Mouse (Mus musculus): ENCODE measurements at regions not wholly inside any gene's neighbourhood (a gene's known extent, or its start where the extent isn't known, plus 50 kb on each side); places are given as distances from the start of the nearest gene placed in this dataset.

DNA sequence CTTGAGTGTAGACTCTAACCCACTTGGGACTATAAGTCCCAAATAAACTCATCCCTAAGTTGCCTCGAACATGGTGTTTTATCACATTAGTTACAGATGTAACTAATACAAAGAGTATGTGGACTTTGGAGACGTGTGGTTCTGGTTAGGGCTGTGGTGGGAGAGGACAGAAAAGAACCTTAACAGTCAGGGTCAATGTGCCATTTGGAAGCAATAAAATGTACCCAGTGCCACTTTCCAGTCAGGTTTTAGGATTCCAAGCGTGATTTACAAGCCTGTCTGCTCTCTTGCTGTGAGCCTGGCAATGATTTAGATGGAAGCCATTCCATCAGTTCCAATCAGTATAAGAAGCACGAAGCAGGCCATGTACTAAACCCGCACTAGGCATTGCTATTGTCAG lies 65.2 kb upstream of the D16Ertd472e start:
- H3K36me3 ChIP-seq (ENCODE audit: control insufficient read depth, insufficient read depth, low read length), result no peaks in the 10 kb centered on the region
- no peak overlapping the region for H3K4me3 ChIP-seq (ENCODE audit: low read depth, low read length)
- no peak overlapping the region for H3K4me2 ChIP-seq (ENCODE audit: low read depth, low read length)
- H3K27me3 ChIP-seq (replicated peaks; ENCODE audit: control insufficient read depth, insufficient read depth, low read length), result no peaks in the 10 kb centered on the region
- no peak for ATAC-seq (ENCODE audit: low read depth)
- H3K27ac ChIP-seq (replicated peaks; ENCODE audit: low read depth, low read length), result no peak overlapping the region
- no peaks in the 10 kb centered on the region for H3K9me3 ChIP-seq (ENCODE audit: control insufficient read depth, low read length)
- H3K9ac ChIP-seq (ENCODE audit: low read depth, low read length), result no peak overlapping the region
- no peaks in the 10 kb centered on the region for H3K4me1 ChIP-seq (ENCODE audit: control insufficient read depth, insufficient read depth, low read length)
- DNase-seq (ENCODE audit: low spot score), result peak; percentile 16
- WGBS, result 36% methylated on average over 5 of the region's 5 CpGs

DNA sequence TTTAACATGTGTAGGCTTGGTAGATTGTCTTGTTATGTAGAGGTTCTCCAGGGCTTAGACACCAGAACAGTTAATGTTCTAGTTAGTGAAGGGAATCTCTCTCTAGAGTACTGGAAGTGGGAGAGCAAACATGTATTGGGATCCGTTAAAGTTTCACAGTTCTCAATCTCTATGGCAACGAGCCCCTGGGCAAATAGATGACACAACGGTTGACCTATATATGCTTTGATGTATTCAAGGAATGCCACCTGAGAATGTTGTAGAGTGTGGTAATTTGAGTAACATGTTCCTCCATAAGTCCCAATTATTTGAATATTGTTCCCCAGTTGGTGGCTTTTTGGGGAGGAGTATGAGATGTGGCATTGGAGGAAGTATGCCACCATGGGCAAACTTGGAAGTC lies 64.7 kb upstream of the D16Ertd472e start:
- Histone ChIP-seq H3K9ac (ENCODE audit: low read depth, low read length) (no peak overlapping the region), H3K27me3 (replicated peaks; ENCODE audit: control insufficient read depth, insufficient read depth, low read length) (no peaks in the 10 kb centered on the region), H3K4me2 (ENCODE audit: low read depth, low read length) (no peak overlapping the region), H3K36me3 (ENCODE audit: control insufficient read depth, insufficient read depth, low read length) (no peaks in the 10 kb centered on the region), H3K9me3 (ENCODE audit: control insufficient read depth, low read length) (no peaks in the 10 kb centered on the region), H3K27ac (replicated peaks; ENCODE audit: low read depth, low read length) (no peak overlapping the region), H3K4me3 (ENCODE audit: low read depth, low read length) (no peak overlapping the region), H3K4me1 (ENCODE audit: control insufficient read depth, insufficient read depth, low read length) (no peaks in the 10 kb centered on the region)
- ATAC-seq (ENCODE audit: low read depth), result no peak
- WGBS, result 52% methylated on average over 3 of the region's 3 CpGs
- no peak for DNase-seq (ENCODE audit: low spot score)

GRCm38 (mm10) chr16:78637452-78637851 lies 60.9 kb upstream of the D16Ertd472e start:
- Histone ChIP-seq H3K4me2 (ENCODE audit: low read depth, low read length) (no peak overlapping the region), H3K36me3 (ENCODE audit: control insufficient read depth, insufficient read depth, low read length) (no peaks in the 10 kb centered on the region), H3K27me3 (replicated peaks; ENCODE audit: control insufficient read depth, insufficient read depth, low read length) (no peaks in the 10 kb centered on the region), H3K4me1 (ENCODE audit: control insufficient read depth, insufficient read depth, low read length) (no peaks in the 10 kb centered on the region), H3K4me3 (ENCODE audit: low read depth, low read length) (no peak overlapping the region), H3K9me3 (ENCODE audit: control insufficient read depth, low read length) (no peaks in the 10 kb centered on the region), H3K27ac (replicated peaks; ENCODE audit: low read depth, low read length) (no peak overlapping the region), H3K9ac (ENCODE audit: low read depth, low read length) (no peak overlapping the region)
- WGBS, result 81% methylated on average over 6 of the region's 6 CpGs
- ATAC-seq (ENCODE audit: low read depth) (no peak), DNase-seq (ENCODE audit: low spot score) (no peak)

- peak; percentile 85 for DNase-seq (ENCODE audit: low spot score)
These were observed 60.5 kb upstream of the D16Ertd472e start for GRCm38 (mm10) chr16:78637015-78637414.

GRCm38 (mm10) chr16:78635774-78636173 lies 59.3 kb upstream of the D16Ertd472e start:
- ATAC-seq (ENCODE audit: low read depth) (no peak; the same call in 1 of the 2 replicates), DNase-seq (ENCODE audit: low spot score) (no peak)
- Histone ChIP-seq H3K27ac (replicated peaks; ENCODE audit: low read depth, low read length) (no peak overlapping the region), H3K4me1 (ENCODE audit: control insufficient read depth, insufficient read depth, low read length) (no peaks in the 10 kb centered on the region), H3K36me3 (ENCODE audit: control insufficient read depth, insufficient read depth, low read length) (no peaks in the 10 kb centered on the region), H3K4me2 (ENCODE audit: low read depth, low read length) (no peak overlapping the region), H3K9me3 (ENCODE audit: control insufficient read depth, low read length) (no peaks in the 10 kb centered on the region), H3K9ac (ENCODE audit: low read depth, low read length) (no peak overlapping the region), H3K4me3 (ENCODE audit: low read depth, low read length) (no peak overlapping the region), H3K27me3 (replicated peaks; ENCODE audit: control insufficient read depth, insufficient read depth, low read length) (no peaks in the 10 kb centered on the region)
- 75% methylated on average over 5 of the region's 5 CpGs for WGBS

More at GRCm38 (mm10) chr16:78637015-78637414, 60.5 kb upstream of the D16Ertd472e start:
- H3K4me3 ChIP-seq (ENCODE audit: low read depth, low read length), result no peak overlapping the region
- peak; percentile 38; the same call in 1 of the 2 replicates for ATAC-seq (ENCODE audit: low read depth)
- no peaks in the 10 kb centered on the region for H3K4me1 ChIP-seq (ENCODE audit: control insufficient read depth, insufficient read depth, low read length)
- no peak overlapping the region for H3K27ac ChIP-seq (replicated peaks; ENCODE audit: low read depth, low read length)
- H3K9ac ChIP-seq (ENCODE audit: low read depth, low read length), result no peak overlapping the region
- no peak overlapping the region for H3K4me2 ChIP-seq (ENCODE audit: low read depth, low read length)
- no peaks in the 10 kb centered on the region for H3K27me3 ChIP-seq (replicated peaks; ENCODE audit: control insufficient read depth, insufficient read depth, low read length)
- H3K36me3 ChIP-seq (ENCODE audit: control insufficient read depth, insufficient read depth, low read length), result no peaks in the 10 kb centered on the region
- H3K9me3 ChIP-seq (ENCODE audit: control insufficient read depth, low read length), result no peaks in the 10 kb centered on the region
- WGBS, result 33% methylated on average over 5 of the region's 5 CpGs

DNA sequence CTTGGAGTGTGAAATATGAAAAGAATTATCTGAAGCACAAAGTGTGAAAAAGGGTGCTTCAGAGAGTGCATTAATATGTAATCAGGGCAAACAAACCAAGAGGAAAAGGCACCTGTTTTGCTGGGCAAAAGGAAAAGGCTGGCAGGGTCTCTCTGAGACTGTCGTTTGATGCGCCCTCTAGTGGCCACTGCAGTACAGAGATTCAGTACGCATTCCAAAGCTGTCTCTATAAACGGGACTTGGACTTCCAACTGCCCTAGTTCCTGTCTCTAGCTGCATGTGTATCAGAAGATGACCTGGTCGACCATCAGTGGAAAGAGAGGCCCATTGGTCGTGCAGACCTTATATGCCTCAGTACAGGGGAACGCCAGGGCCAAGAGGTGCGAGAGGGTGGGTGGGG lies 58.7 kb upstream of the D16Ertd472e start:
- Histone ChIP-seq H3K4me2 (ENCODE audit: low read depth, low read length) (no peak overlapping the region), H3K27ac (replicated peaks; ENCODE audit: low read depth, low read length) (no peak overlapping the region), H3K9me3 (ENCODE audit: control insufficient read depth, low read length) (no peaks in the 10 kb centered on the region), H3K4me3 (ENCODE audit: low read depth, low read length) (no peak overlapping the region), H3K36me3 (ENCODE audit: control insufficient read depth, insufficient read depth, low read length) (no peaks in the 10 kb centered on the region), H3K27me3 (replicated peaks; ENCODE audit: control insufficient read depth, insufficient read depth, low read length) (no peaks in the 10 kb centered on the region), H3K4me1 (ENCODE audit: control insufficient read depth, insufficient read depth, low read length) (no peaks in the 10 kb centered on the region), H3K9ac (ENCODE audit: low read depth, low read length) (no peak overlapping the region)
- ATAC-seq (ENCODE audit: low read depth) (0 out of 2 replicates have a peak, but pooled peaks have one; percentile 37), DNase-seq (ENCODE audit: low spot score) (peak; percentile 76)
- 20% methylated on average over 8 of the region's 8 CpGs for WGBS

DNA sequence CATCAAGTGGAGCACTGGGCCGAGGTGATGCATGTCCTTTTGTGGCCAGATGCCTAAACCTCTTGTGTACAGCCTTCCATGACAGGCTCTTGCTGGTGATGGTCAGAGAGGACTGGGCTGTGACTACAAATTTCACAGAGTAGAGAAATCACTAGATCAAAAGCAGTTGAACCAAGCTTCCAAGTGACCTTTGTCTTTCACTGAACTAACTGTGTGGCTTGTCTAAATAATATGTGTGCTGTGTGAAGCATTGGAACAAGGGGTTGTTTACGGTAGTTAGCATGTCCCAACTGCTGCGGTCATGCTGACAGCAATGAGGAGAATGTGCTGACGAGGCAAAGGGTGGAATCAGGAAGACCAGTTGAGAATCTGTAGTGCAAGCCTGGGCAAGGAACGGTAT lies 55.3 kb upstream of the D16Ertd472e start:
- H3K27ac ChIP-seq (replicated peaks; ENCODE audit: low read depth, low read length), result no peak overlapping the region
- no peaks in the 10 kb centered on the region for H3K4me1 ChIP-seq (ENCODE audit: control insufficient read depth, insufficient read depth, low read length)
- 75% methylated on average over 5 of the region's 5 CpGs for WGBS
- no peak overlapping the region for H3K4me3 ChIP-seq (ENCODE audit: low read depth, low read length)
- DNase-seq (ENCODE audit: low spot score), result no peak
- no peak overlapping the region for H3K4me2 ChIP-seq (ENCODE audit: low read depth, low read length)
- H3K36me3 ChIP-seq (ENCODE audit: control insufficient read depth, insufficient read depth, low read length), result no peaks in the 10 kb centered on the region
- ATAC-seq (ENCODE audit: low read depth), result no peak
- H3K9me3 ChIP-seq (ENCODE audit: control insufficient read depth, low read length), result no peaks in the 10 kb centered on the region
- H3K27me3 ChIP-seq (replicated peaks; ENCODE audit: control insufficient read depth, insufficient read depth, low read length), result no peaks in the 10 kb centered on the region
- no peak overlapping the region for H3K9ac ChIP-seq (ENCODE audit: low read depth, low read length)

GRCm38 (mm10) chr16:78626803-78627202 lies 50.3 kb upstream of the D16Ertd472e start:
- no peak for ATAC-seq (ENCODE audit: low read depth)
- Histone ChIP-seq H3K4me3 (ENCODE audit: low read depth, low read length) (no peak overlapping the region), H3K4me2 (ENCODE audit: low read depth, low read length) (no peak overlapping the region), H3K27ac (replicated peaks; ENCODE audit: low read depth, low read length) (no peak overlapping the region), H3K9me3 (ENCODE audit: control insufficient read depth, low read length) (no peaks in the 10 kb centered on the region), H3K27me3 (replicated peaks; ENCODE audit: control insufficient read depth, insufficient read depth, low read length) (no peaks in the 10 kb centered on the region), H3K36me3 (ENCODE audit: control insufficient read depth, insufficient read depth, low read length) (no peaks in the 10 kb centered on the region), H3K4me1 (ENCODE audit: control insufficient read depth, insufficient read depth, low read length) (no peaks in the 10 kb centered on the region), H3K9ac (ENCODE audit: low read depth, low read length) (no peak overlapping the region)
- 59% methylated on average over 2 of the region's 2 CpGs for WGBS
- peak; percentile 41 for DNase-seq (ENCODE audit: low spot score)
